Mouse (Mus musculus) neural tube, embryonic 15.5 days (tissue): ENCODE results near the gene Acsl6. TPM values are rescaled to one million over a fixed set of nuclear protein-coding genes. Genes with fewer than 3 reads are reported as not detected.

ENCODE experiments used
- ATAC-seq: fragments of 200-750 bp; cut with Nextera tagmentation; 2 replicates; pipeline ENCODE4 v1.8.0; 2017; ENCODE audit warnings: mild to moderate bottlenecking, moderate TSS enrichment, moderate library complexity; ENCODE audit not compliant: low FRiP score
- H3K27ac ChIP-seq: fragments of 300-500 bp; sonication (generic); replicated peaks from 2 replicates; pipeline ENCODE4 v1.5.1; 2015; ENCODE audit warnings: mild to moderate bottlenecking, inconsistent platforms
- H3K27me3 ChIP-seq: fragments of 300-500 bp; sonication (generic); replicated peaks from 2 replicates; pipeline ENCODE4 v1.6.1; 2015; ENCODE audit warnings: inconsistent platforms
- H3K36me3 ChIP-seq: fragments of 300-500 bp; sonication (generic); 2 replicates; pipeline ENCODE4 v1.6.1; 2015; ENCODE audit warnings: inconsistent platforms
- H3K4me1 ChIP-seq: fragments of 300-500 bp; sonication (generic); 2 replicates; pipeline ENCODE4 v1.6.1; 2015; ENCODE audit warnings: inconsistent platforms
- H3K4me2 ChIP-seq: fragments of 300-500 bp; sonication (generic); 2 replicates; pipeline ENCODE4 v1.6.1; 2015; ENCODE audit warnings: inconsistent platforms, mild to moderate bottlenecking, moderate library complexity
- H3K4me3 ChIP-seq: fragments of 300-500 bp; sonication (generic); replicated peaks from 2 replicates; pipeline ENCODE4 v1.5.1; 2015; ENCODE audit warnings: mild to moderate bottlenecking, inconsistent platforms
- H3K9ac ChIP-seq: fragments of 300-500 bp; sonication (generic); replicated peaks from 2 replicates; pipeline ENCODE4 v1.6.1; 2015; ENCODE audit warnings: mild to moderate bottlenecking, inconsistent platforms
- H3K9me3 ChIP-seq: fragments of 300-500 bp; sonication (generic); replicated peaks from 2 replicates; pipeline ENCODE4 v1.6.1; 2016; ENCODE audit warnings: inconsistent platforms
- WGBS: fragments of 180-500 bp; shearing (Covaris S2); methylation state at CpG from one replicate; pipeline ENCODE4 v1.1.7; 2015; ENCODE audit warnings: mixed read lengths; 5-methylcytosine and 5-hydroxymethylcytosine counted together
- polyA plus RNA-seq: library from polyadenylated mRNA; unstranded; fragments of >200 nt; fragmentation: Nextera tagmentation; extraction: Ambion mirVana; gene quantifications from 2 replicates; pipeline ENCODE4 v1.2.1, GENCODE M21; 2015

Acsl6 gene
- polyA plus RNA-seq, result 40.1 and 47.3 TPM in 2 replicates

- no peaks in the 10 kb centered on the region for H3K9me3 ChIP-seq
- peak; percentile 75 for ATAC-seq
- WGBS, result under 1% methylated on average over 58 of the region's 59 CpGs
- peak within 1 kb of the TSS; percentile 90 for H3K27ac ChIP-seq
- H3K4me3 ChIP-seq, result peak within 1 kb of the TSS; percentile 71
- peaks cover 51% of the 10 kb centered on the region for H3K4me1 ChIP-seq
- no peaks in the 10 kb centered on the region for H3K36me3 ChIP-seq
- H3K9ac ChIP-seq, result peak within 1 kb of the TSS; percentile 77
- no peaks in the 10 kb centered on the region for H3K27me3 ChIP-seq
- peak within 1 kb of the TSS; percentile 59 for H3K4me2 ChIP-seq
Observed at GRCm38 (mm10) chr11:54303728-54304470, at the start of gene Acsl6. TSS of gene Acsl6 (plus strand) at chr11:54303798.

- H3K4me1 ChIP-seq, result no peaks in the 10 kb centered on the region
- no peaks in the 10 kb centered on the region for H3K27me3 ChIP-seq
- no peak overlapping the region for H3K4me3 ChIP-seq
- H3K27ac ChIP-seq, result no peak overlapping the region
- no peaks in the 10 kb centered on the region for H3K9me3 ChIP-seq
- H3K9ac ChIP-seq, result no peak overlapping the region
- ATAC-seq, result no peak
- no peak overlapping the region for H3K4me2 ChIP-seq
- H3K36me3 ChIP-seq, result no peaks in the 10 kb centered on the region
- WGBS, result 53% methylated on average over 4 of the region's 4 CpGs
Observed at GRCm38 (mm10) chr11:54254114-54254513, 49.5 kb upstream of the Acsl6 start.

- ATAC-seq, result no peak
- WGBS, result 56% methylated on average over 3 of the region's 3 CpGs
- Histone ChIP-seq H3K9me3 (no peaks in the 10 kb centered on the region), H3K36me3 (no peaks in the 10 kb centered on the region), H3K4me2 (no peak overlapping the region), H3K27ac (no peak overlapping the region), H3K27me3 (no peaks in the 10 kb centered on the region), H3K4me1 (no peaks in the 10 kb centered on the region), H3K4me3 (no peak overlapping the region), H3K9ac (no peak overlapping the region)
Observed at GRCm38 (mm10) chr11:54256624-54257376, 46.8 kb upstream of the Acsl6 start.

GRCm38 (mm10) chr11:54263405-54264031 lies 40.1 kb upstream of the Acsl6 start:
- Histone ChIP-seq H3K27ac (no peak overlapping the region), H3K4me1 (no peaks in the 10 kb centered on the region), H3K27me3 (no peaks in the 10 kb centered on the region), H3K9me3 (no peaks in the 10 kb centered on the region), H3K9ac (no peak overlapping the region), H3K4me2 (no peak overlapping the region), H3K4me3 (no peak overlapping the region), H3K36me3 (no peaks in the 10 kb centered on the region)
- no peak for ATAC-seq
- WGBS, result 17% methylated on average over 1 of the region's 1 CpGs

GRCm38 (mm10) chr11:54264542-54264941 lies 39.1 kb upstream of the Acsl6 start:
- no peak for ATAC-seq
- Histone ChIP-seq H3K36me3 (no peaks in the 10 kb centered on the region), H3K27me3 (no peaks in the 10 kb centered on the region), H3K9me3 (no peaks in the 10 kb centered on the region), H3K4me2 (no peak overlapping the region), H3K4me1 (no peaks in the 10 kb centered on the region), H3K4me3 (no peak overlapping the region), H3K27ac (no peak overlapping the region), H3K9ac (no peak overlapping the region)
- WGBS, result 56% methylated on average over 2 of the region's 2 CpGs

- Histone ChIP-seq H3K27ac (no peak within 1 kb of the TSS), H3K9ac (no peak within 1 kb of the TSS), H3K36me3 (no peaks in the 10 kb centered on the region), H3K4me2 (no peak within 1 kb of the TSS), H3K9me3 (no peaks in the 10 kb centered on the region), H3K27me3 (no peaks in the 10 kb centered on the region), H3K4me1 (no peaks in the 10 kb centered on the region), H3K4me3 (no peak within 1 kb of the TSS)
- WGBS, result 87% methylated on average over 6 of the region's 6 CpGs
- ATAC-seq, result no peak
Observed at GRCm38 (mm10) chr11:54267177-54267576, 36.4 kb upstream of the Acsl6 start, which contains the start of gene Il3. TSS of gene Il3 (minus strand) at chr11:54267277.

- Histone ChIP-seq H3K4me2 (no peak overlapping the region), H3K4me3 (no peak overlapping the region), H3K4me1 (no peaks in the 10 kb centered on the region), H3K27me3 (no peaks in the 10 kb centered on the region), H3K9ac (no peak overlapping the region), H3K27ac (no peak overlapping the region), H3K9me3 (no peaks in the 10 kb centered on the region), H3K36me3 (no peaks in the 10 kb centered on the region)
- WGBS, result 86% methylated on average over 3 of the region's 3 CpGs
- no peak for ATAC-seq
Observed at GRCm38 (mm10) chr11:54269191-54269896, 34.3 kb upstream of the Acsl6 start.

- Histone ChIP-seq H3K4me2 (no peak overlapping the region), H3K4me3 (no peak overlapping the region), H3K9me3 (no peaks in the 10 kb centered on the region), H3K27ac (no peak overlapping the region), H3K36me3 (no peaks in the 10 kb centered on the region), H3K9ac (no peak overlapping the region), H3K4me1 (no peaks in the 10 kb centered on the region), H3K27me3 (no peaks in the 10 kb centered on the region)
- WGBS, result 77% methylated on average over 5 of the region's 5 CpGs
- ATAC-seq, result no peak
Observed at GRCm38 (mm10) chr11:54271437-54271949, 32.1 kb upstream of the Acsl6 start.

GRCm38 (mm10) chr11:54287821-54288453 lies 15.7 kb upstream of the Acsl6 start:
- 88% methylated on average over 8 of the region's 8 CpGs for WGBS
- no peak overlapping the region for H3K27ac ChIP-seq
- no peaks in the 10 kb centered on the region for H3K4me1 ChIP-seq
- H3K4me2 ChIP-seq, result no peak overlapping the region
- no peak overlapping the region for H3K9ac ChIP-seq
- H3K27me3 ChIP-seq, result no peaks in the 10 kb centered on the region
- H3K9me3 ChIP-seq, result no peaks in the 10 kb centered on the region
- H3K4me3 ChIP-seq, result no peak overlapping the region
- no peak for ATAC-seq
- H3K36me3 ChIP-seq, result no peaks in the 10 kb centered on the region

GRCm38 (mm10) chr11:54292163-54292562 lies 11.4 kb upstream of the Acsl6 start:
- no peak overlapping the region for H3K9ac ChIP-seq
- H3K4me3 ChIP-seq, result no peak overlapping the region
- 83% methylated on average over 2 of the region's 2 CpGs for WGBS
- ATAC-seq, result no peak
- no peaks in the 10 kb centered on the region for H3K27me3 ChIP-seq
- no peaks in the 10 kb centered on the region for H3K36me3 ChIP-seq
- no peak overlapping the region for H3K27ac ChIP-seq
- H3K4me2 ChIP-seq, result no peak overlapping the region
- H3K4me1 ChIP-seq, result no peaks in the 10 kb centered on the region
- H3K9me3 ChIP-seq, result no peaks in the 10 kb centered on the region
